Mouse (Mus musculus) lung, adult 18-20 months (tissue): ENCODE data around the gene Sumf2.
"Not testable (repeated sequence)": the region's sequence is repeated elsewhere in the genome, so short reads cannot be mapped to it uniquely, and the experiment has no call there.

ENCODE experiments used
- DNase-seq, 2 experiments: peaks; one replicate each; pipeline ENCODE4 v3.0.0; 2022; ENCODE audit warnings: mixed read lengths in 2 of 2

The Sumf2 gene

GRCm38 (mm10) chr5:129846752-129847557 is at the start of gene Sumf2:
Gene Sumf2, plus strand, starts transcription at chr5:129846986.
- DNase-seq: peak; percentile 95 to 97

GRCm38 (mm10) chr5:129844848-129845247 is 1.9 kb upstream of the Sumf2 start:
- DNase-seq: no peak

GRCm38 (mm10) chr5:129847558-129847820 is 703 bp downstream of the Sumf2 start:
- no peak for DNase-seq

GRCm38 (mm10) chr5:129855163-129855562 is 8.4 kb downstream of the Sumf2 start:
- no peak for DNase-seq

- DNase-seq: no peak
Measured at GRCm38 (mm10) chr5:129856414-129856813, 9.6 kb downstream of the Sumf2 start.

GRCm38 (mm10) chr5:129862325-129862724 is 15.5 kb downstream of the Sumf2 start:
- DNase-seq: no peak

GRCm38 (mm10) chr5:129864467-129864866 is 17.7 kb downstream of the Sumf2 start:
- peak; percentile 19 to 35 for DNase-seq

GRCm38 (mm10) chr5:129865841-129866240 is 19.1 kb downstream of the Sumf2 start:
- DNase-seq: no peak

GRCm38 (mm10) chr5:129869238-129869995 is 22.6 kb downstream of the Sumf2 start:
- no peak for DNase-seq

- DNase-seq: no peak
Measured at GRCm38 (mm10) chr5:129871238-129871637, 24.5 kb downstream of the Sumf2 start.

- DNase-seq: no peak
Measured at GRCm38 (mm10) chr5:129873942-129874341, 27.2 kb downstream of the Sumf2 start.

- no peak for DNase-seq
Measured at GRCm38 (mm10) chr5:129875098-129875497, 28.3 kb downstream of the Sumf2 start.

GRCm38 (mm10) chr5:129877731-129878455 is 31.1 kb downstream of the Sumf2 start:
- DNase-seq: no peak

- DNase-seq: peak; percentile 33 to 36
Measured at GRCm38 (mm10) chr5:129878946-129879345, 32.2 kb downstream of the Sumf2 start.

GRCm38 (mm10) chr5:129879888-129880287 is 33.1 kb downstream of the Sumf2 start:
- DNase-seq: no peak

- DNase-seq: no peak
Measured at GRCm38 (mm10) chr5:129886271-129886670, 39.5 kb downstream of the Sumf2 start.

- peak; percentile 97 for DNase-seq
Measured at GRCm38 (mm10) chr5:129886911-129887636, 40.3 kb downstream of the Sumf2 start, which contains the start of gene Chchd2. Gene Chchd2, minus strand, starts transcription at chr5:129887470.

GRCm38 (mm10) chr5:129890390-129890789 is 43.6 kb downstream of the Sumf2 start:
- not testable (repeated sequence) for DNase-seq

- DNase-seq: peak; percentile 91 to 93
Measured at GRCm38 (mm10) chr5:129895198-129896088, 48.7 kb downstream of the Sumf2 start, which contains the start of gene Zbed5. Gene Zbed5, plus strand, starts transcription at chr5:129895723.

GRCm38 (mm10) chr5:129898449-129898848 is 51.7 kb downstream of the Sumf2 start, which contains the start of gene Phkg1:
Gene Phkg1, minus strand, starts transcription at chr5:129898549.
- no peak for DNase-seq

GRCm38 (mm10) chr5:129907775-129908174 is 61.0 kb downstream of the Sumf2 start:
- no peak for DNase-seq
